Mouse (Mus musculus) A20 (cell line): ENCODE data around the gene Ribc2.

Experiments
- DNase-seq: peaks from one replicate; pipeline ENCODE4 v3.0.0-alpha.2; 2011; ENCODE audit warnings: low read depth, low spot score

Gene Ribc2

DNA sequence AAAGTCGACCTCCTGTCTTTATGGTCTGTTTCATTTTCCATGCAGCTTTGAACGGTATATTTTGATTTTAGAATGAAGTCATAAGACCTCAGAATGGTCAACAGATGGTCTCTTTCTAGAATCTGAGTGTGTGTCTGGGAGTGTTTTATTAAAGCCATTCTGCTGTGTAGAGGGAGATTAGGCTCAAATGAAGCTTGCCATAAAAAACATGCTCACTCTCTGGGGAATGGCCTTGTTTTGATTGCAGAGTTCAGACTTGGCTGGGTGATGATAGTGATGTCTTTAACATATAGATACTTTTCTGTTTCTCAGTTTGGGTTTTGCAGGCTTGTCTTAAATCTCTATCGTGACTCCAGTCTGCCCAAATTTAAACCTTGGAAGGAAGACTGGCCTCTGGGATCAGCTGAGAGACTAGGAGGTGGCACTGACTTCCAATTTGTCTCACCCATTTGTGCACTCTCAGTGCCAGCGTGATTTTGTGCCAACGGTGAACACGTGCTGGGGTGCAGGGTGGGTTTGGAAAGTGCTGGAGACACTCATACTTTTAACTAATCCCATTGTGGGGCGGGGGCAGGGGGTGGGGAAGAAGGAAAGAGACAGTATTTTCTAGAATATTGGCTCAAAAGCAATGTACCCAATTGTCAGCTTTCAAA is 47.8 kb downstream of the Ribc2 start:
- DNase-seq = no peak

DNA sequence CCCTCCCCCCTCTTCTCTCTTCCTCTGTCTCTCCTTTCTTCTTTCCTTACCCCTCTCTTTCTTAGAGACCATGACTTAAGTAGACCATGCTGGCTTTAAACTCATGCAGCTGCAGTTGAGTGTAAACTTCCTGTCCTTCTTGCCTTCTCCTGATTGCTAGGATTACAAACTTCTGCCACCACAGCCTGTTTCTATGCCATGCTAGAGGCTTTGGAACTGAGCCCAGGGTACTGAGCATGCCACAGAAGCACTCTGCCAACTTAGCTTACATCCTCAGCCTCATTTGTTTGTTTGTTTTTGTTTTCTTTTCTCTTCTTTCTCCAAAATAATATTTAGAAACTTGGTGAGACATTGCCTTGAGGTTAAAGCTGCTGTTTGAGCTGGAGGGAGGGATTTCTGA is 48.5 kb downstream of the Ribc2 start:
- no peak for DNase-seq

DNA sequence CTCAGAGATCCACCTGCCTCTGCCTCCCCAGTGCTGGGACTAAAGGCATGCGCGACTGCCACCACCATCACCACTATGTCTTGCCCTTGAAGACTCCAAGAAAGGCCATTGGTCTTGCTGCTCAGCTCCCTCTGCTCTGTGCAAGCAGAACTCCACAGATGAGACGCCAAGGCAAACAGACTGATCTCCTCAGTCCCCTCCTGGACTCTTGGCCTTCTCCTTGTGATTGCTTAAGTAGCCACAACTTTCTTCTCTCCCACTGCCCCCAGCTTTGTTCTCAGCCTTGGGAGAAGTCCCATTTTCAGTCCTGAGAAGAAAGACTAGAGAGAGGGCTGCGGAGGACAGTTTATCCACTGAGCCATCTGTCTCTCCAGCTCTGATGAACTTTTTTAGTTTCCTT is 50.2 kb downstream of the Ribc2 start:
- no peak for DNase-seq

DNA sequence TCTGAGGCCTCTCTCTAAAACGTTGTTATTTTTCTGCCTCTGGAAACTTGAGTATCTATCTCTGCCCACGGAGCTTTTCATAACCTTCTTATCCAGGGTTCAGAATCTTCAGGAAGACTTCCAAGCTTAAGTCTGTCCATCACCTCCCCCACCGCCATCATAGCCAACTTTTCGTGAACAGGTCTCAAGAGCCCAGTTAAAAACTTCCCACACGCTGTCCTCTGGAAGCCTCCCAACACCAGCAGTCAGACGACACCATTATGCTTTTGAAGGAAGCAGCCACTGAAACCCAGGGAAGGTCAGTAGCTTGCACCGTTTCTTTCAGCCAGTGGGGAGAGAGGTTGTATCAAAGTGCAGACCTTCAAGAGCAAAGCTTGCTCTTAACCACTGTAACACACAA is 55.0 kb downstream of the Ribc2 start:
- DNase-seq = no peak

DNA sequence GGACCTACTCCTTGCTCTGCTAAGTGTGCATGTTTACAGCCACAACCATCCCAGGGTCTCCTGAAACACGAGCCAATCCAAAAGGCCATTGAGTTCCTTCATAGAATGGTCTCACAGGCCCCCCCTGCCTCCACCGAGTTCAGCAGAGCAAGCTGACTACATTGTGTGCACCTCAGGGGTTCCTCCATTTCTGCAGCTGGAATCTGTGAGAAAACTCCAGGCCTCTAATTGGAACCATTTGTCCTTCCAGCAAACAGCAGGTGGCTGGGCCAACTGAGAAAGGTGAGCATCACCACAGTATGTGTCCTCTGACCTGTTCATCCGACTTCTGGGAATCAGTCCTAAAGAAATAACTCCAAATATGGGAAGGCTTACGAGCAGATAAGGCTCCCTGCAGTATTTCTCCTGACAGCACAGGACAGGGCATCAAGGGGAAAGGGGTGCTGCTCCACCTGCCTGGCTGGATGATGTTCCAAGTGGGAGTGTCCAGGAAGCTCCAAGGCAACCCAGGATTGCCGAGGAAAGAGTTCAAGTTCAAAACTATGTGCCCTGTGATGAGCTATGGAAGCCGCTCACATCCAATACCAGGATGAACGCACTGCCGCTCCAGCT is 56.4 kb downstream of the Ribc2 start:
- DNase-seq = no peak
